Mouse (Mus musculus) regulatory T cell (primary cell): ENCODE data around the gene Bcr.

Source experiments
- in situ Hi-C: fragments of 300-600 bp; cut with MboI, MseI; formaldehyde crosslinking; loops from one replicate; pipeline ENCODE4 v1.15.1; 2025; ENCODE audit warnings: high pct_unique_total_duplicates

Bcr gene

GRCm38 (mm10) chr10:75233489-75233888, 173.1 kb downstream of the Bcr start:
- in situ Hi-C loops, result no loop called here
